Mouse (Mus musculus) limb, embryonic 13.5 days (tissue): ENCODE data around the gene Lrrk2. TPM values are rescaled to one million over a fixed set of nuclear protein-coding genes. Genes with fewer than 3 reads are reported as not detected.
A peak's percentile ranks its signal among the peaks of the same experiment; 100 is the strongest.
"Not testable (repeated sequence)": the region's sequence is repeated elsewhere in the genome, so short reads cannot be mapped to it uniquely, and the experiment has no call there.

Source experiments
- ATAC-seq: fragments of 200-750 bp; cut with Nextera tagmentation; 2 replicates; pipeline ENCODE4 v1.8.0; 2017; ENCODE audit warnings: low read depth, moderate number of reproducible peaks, moderate TSS enrichment; ENCODE audit not compliant: low FRiP score
- H3K27ac ChIP-seq: fragments of 300-500 bp; sonication (generic); 2 replicates; pipeline ENCODE4 v1.5.1; 2015; ENCODE audit warnings: inconsistent platforms, mild to moderate bottlenecking, moderate library complexity
- H3K27me3 ChIP-seq: fragments of 300-500 bp; sonication (generic); 2 replicates; pipeline ENCODE4 v1.6.1; 2015; ENCODE audit warnings: mild to moderate bottlenecking, inconsistent platforms
- H3K36me3 ChIP-seq: fragments of 300-500 bp; sonication (generic); 2 replicates; pipeline ENCODE4 v1.6.1; 2015; ENCODE audit warnings: inconsistent platforms, mild to moderate bottlenecking, moderate library complexity
- H3K4me1 ChIP-seq: fragments of 300-500 bp; sonication (generic); 2 replicates; pipeline ENCODE4 v1.6.1; 2015; ENCODE audit warnings: inconsistent platforms
- H3K4me2 ChIP-seq: fragments of 300-500 bp; sonication (generic); replicated peaks from 2 replicates; pipeline ENCODE4 v1.6.1; 2015; ENCODE audit warnings: inconsistent platforms, mild to moderate bottlenecking, moderate library complexity
- H3K4me3 ChIP-seq: fragments of 300-500 bp; sonication (generic); 2 replicates; pipeline ENCODE4 v1.5.1; 2015; ENCODE audit warnings: moderate library complexity, mild to moderate bottlenecking, inconsistent platforms
- H3K9ac ChIP-seq: fragments of 300-500 bp; sonication (generic); 2 replicates; pipeline ENCODE4 v1.6.1; 2015; ENCODE audit warnings: mild to moderate bottlenecking, inconsistent platforms
- H3K9me3 ChIP-seq: fragments of 300-500 bp; sonication (generic); 2 replicates; pipeline ENCODE4 v1.6.1; 2016; ENCODE audit warnings: inconsistent platforms
- WGBS: fragments of 180-500 bp; shearing (Covaris S2); methylation state at CpG from one replicate; pipeline ENCODE4 v1.1.7; 2015; 5-methylcytosine and 5-hydroxymethylcytosine counted together
- polyA plus RNA-seq: library from polyadenylated mRNA; unstranded; fragments of >200 nt; fragmentation: Nextera tagmentation; extraction: Ambion mirVana; gene quantifications from 2 replicates; pipeline ENCODE4 v1.2.1, GENCODE M21; 2015

Lrrk2 gene
- polyA plus RNA-seq, 1 experiment from 2014 or later = 6.2 TPM

DNA sequence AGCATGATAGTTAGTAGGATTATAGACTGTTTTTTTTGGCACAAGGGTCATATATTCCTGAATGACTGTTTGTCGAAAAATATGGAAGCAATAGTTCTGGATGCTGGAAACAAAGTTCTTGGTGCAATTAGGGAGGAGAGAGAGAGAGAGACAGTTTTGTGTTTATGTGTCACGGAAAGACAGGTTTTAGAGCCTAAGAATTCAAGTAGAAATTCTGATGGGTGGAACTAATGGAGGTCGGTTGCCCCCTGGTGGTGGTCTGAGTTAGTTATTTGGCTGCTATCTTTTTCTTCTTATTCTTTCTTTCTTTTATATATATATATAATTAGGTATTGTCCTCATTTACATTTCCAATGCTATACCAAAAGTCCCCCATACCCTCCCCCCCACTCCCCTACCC is 81.6 kb downstream of the Lrrk2 start:
- no peak for ATAC-seq
- Histone ChIP-seq H3K9ac (no peak overlapping the region), H3K4me1 (no peaks in the 10 kb centered on the region), H3K36me3 (peaks cover 8% of the 10 kb centered on the region), H3K27me3 (no peaks in the 10 kb centered on the region), H3K27ac (no peak overlapping the region), H3K4me3 (no peak overlapping the region), H3K4me2 (no peak overlapping the region), H3K9me3 (no peaks in the 10 kb centered on the region)
- whole genome bisulfite sequencing = 20% methylated on average over 3 of the region's 3 CpGs

DNA sequence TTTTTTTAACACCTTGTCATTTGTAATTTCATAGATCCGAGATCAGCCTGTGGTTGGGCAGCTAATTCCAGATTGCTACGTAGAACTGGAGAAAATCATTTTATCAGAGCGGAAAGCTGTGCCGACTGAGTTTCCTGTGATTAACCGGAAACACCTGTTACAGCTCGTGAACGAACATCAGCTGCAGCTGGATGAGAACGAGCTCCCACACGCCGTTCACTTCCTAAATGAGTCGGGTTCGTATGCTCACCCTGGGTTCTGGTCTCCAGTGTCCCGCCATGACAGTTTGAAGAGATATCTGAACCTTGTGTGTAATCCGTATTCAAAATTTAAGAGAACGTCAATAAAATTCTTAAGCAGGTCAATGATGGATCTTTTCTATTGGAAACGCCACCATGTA is 82.8 kb downstream of the Lrrk2 start:
- Histone ChIP-seq H3K9me3 (no peaks in the 10 kb centered on the region), H3K4me1 (no peaks in the 10 kb centered on the region), H3K27me3 (no peaks in the 10 kb centered on the region), H3K9ac (no peak overlapping the region), H3K4me3 (no peak overlapping the region), H3K27ac (no peak overlapping the region), H3K4me2 (no peak overlapping the region), H3K36me3 (0 out of 2 replicates have a peak, but pooled peaks cover 2% of the 10 kb centered on the region)
- no peak for ATAC-seq
- 25% methylated on average over 16 of the region's 16 CpGs for WGBS

DNA sequence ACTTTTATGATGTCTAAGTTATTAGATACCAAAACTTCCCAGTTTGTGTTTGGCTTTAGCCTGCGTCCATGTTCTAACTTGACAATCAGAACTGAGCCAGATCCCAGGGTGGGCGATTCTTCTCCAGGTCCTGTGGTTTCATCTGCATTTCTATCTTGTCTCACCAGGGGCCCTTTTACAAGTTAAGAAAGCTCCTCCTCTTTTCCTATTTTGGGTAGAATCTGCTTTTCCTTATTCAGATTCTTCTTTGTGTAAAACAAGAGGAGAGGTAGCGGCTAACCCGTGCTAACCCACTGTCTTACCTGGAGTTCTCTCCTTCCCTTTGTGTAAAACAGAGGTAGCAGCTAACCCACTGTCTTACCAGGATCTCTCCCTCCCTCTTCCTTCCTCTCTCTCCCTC is 99.1 kb downstream of the Lrrk2 start:
- H3K4me2 ChIP-seq = no peak overlapping the region
- WGBS = 51% methylated on average over 4 of the region's 4 CpGs
- no peak overlapping the region for H3K27ac ChIP-seq
- H3K4me1 ChIP-seq = no peaks in the 10 kb centered on the region
- H3K36me3 ChIP-seq = peaks cover 4% of the 10 kb centered on the region; the same call in 1 of the 2 replicates
- H3K27me3 ChIP-seq = no peaks in the 10 kb centered on the region
- no peaks in the 10 kb centered on the region for H3K9me3 ChIP-seq
- no peak overlapping the region for H3K9ac ChIP-seq
- no peak overlapping the region for H3K4me3 ChIP-seq
- ATAC-seq = no peak

DNA sequence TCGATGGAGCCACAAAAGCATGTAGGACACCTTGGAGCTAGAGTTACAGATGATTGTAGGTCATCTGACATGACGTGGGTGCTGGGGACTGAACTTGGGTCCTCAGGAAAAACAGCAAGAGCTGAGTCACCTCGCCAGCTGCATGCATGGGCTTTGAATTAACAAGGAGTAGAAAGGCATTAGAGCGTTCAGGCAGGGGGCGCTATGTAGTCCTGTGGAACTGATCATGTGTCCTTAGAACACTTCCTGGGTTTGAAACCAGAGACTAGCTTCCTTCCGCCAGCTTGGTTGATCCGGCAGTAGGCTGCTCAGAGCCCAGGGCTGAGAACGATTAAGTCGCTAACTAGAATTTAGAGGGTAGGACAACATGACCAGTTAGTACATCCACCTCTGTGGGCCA is 106.2 kb downstream of the Lrrk2 start:
- H3K9ac ChIP-seq = no peak overlapping the region
- H3K27me3 ChIP-seq = no peaks in the 10 kb centered on the region
- H3K9me3 ChIP-seq = no peaks in the 10 kb centered on the region
- H3K27ac ChIP-seq = no peak overlapping the region
- 93% methylated on average over 9 of the region's 9 CpGs for WGBS
- no peak overlapping the region for H3K4me3 ChIP-seq
- 0 out of 2 replicates have a peak, but pooled peaks cover 6% of the 10 kb centered on the region for H3K4me1 ChIP-seq
- peaks cover 9% of the 10 kb centered on the region; the same call in 1 of the 2 replicates for H3K36me3 ChIP-seq
- no peak overlapping the region for H3K4me2 ChIP-seq
- ATAC-seq = no peak

DNA sequence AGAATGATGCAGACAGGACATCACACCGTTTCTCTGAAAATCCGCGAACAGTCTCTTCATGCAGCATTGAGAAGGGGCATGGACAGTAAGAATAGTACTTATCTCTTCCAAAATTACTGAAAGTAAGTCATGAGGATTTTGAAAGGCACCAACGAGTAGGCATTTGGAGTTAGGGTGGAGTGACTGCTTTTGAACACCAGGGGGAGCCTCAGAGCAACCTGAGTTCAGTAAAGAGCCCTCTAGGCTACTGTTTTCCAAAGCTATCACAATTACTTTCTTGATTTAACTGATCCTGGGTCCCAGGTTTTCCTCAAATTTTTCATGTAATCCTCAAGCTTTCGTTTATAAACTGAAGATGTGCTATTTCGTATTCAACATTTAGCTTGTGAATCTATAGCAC is 108.2 kb downstream of the Lrrk2 start:
- H3K4me2 ChIP-seq = no peak overlapping the region
- H3K36me3 ChIP-seq = peaks cover 9% of the 10 kb centered on the region; the same call in 1 of the 2 replicates
- 28% methylated on average over 6 of the region's 6 CpGs for WGBS
- 0 out of 2 replicates have a peak, but pooled peaks cover 6% of the 10 kb centered on the region for H3K4me1 ChIP-seq
- H3K27me3 ChIP-seq = no peaks in the 10 kb centered on the region
- H3K27ac ChIP-seq = no peak overlapping the region
- H3K9ac ChIP-seq = no peak overlapping the region
- H3K4me3 ChIP-seq = no peak overlapping the region
- H3K9me3 ChIP-seq = no peaks in the 10 kb centered on the region
- no peak for ATAC-seq

DNA sequence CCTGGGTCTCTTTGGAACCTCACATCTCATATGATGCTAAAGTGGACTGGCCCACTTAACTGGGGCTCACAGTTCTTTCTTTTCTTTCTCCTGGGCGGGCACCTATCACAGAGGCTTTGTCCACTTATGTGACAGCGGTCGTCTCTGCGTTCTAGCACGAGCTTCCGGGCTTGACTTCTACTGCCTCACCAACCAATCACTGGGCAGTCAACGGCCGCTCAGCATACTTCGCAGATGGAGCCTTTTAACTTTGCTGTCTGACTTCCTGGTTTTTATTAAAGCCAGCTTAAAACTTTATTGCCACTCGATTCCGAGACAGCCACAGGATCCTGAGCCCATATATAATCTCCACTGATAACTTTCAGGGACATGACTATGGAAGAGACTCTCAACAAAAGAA is 115.4 kb downstream of the Lrrk2 start:
- Histone ChIP-seq H3K4me3 (no peak overlapping the region; the same call in 1 of the 2 replicates), H3K9me3 (no peaks in the 10 kb centered on the region), H3K27me3 (no peaks in the 10 kb centered on the region), H3K27ac (no peak overlapping the region), H3K36me3 (peaks cover 3% of the 10 kb centered on the region; the same call in 1 of the 2 replicates), H3K9ac (no peak overlapping the region), H3K4me1 (peaks cover 8% of the 10 kb centered on the region; the same call in 1 of the 2 replicates), H3K4me2 (peak overlapping the region; percentile 51)
- 17% methylated on average over 11 of the region's 11 CpGs for WGBS
- ATAC-seq = peak; percentile 66

DNA sequence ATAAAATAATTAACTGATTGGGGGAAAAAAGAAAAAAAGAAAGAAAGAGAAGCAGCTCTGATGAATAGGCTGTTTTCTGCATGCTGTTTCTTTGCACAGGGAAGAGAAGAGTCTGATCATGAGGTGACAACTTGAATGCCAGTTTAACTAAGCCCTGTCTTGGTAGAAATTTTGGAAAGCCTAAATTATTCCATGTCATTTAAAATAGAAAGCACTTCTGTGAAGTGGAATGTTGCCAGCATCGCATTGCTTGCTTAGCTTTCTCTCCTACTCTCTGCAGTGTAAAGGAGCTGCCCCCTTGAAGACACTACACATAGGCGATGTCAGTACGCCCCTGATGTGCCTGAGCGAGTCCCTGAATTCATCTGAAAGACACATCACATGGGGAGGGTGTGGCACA is 133.5 kb downstream of the Lrrk2 start:
- Histone ChIP-seq H3K27ac (no peak overlapping the region), H3K4me2 (no peak overlapping the region), H3K4me3 (no peak overlapping the region), H3K9ac (no peak overlapping the region), H3K4me1 (no peaks in the 10 kb centered on the region), H3K36me3 (peaks cover 3% of the 10 kb centered on the region; the same call in 1 of the 2 replicates), H3K27me3 (no peaks in the 10 kb centered on the region), H3K9me3 (no peaks in the 10 kb centered on the region)
- 92% methylated on average over 4 of the region's 4 CpGs for WGBS
- no peak for ATAC-seq

DNA sequence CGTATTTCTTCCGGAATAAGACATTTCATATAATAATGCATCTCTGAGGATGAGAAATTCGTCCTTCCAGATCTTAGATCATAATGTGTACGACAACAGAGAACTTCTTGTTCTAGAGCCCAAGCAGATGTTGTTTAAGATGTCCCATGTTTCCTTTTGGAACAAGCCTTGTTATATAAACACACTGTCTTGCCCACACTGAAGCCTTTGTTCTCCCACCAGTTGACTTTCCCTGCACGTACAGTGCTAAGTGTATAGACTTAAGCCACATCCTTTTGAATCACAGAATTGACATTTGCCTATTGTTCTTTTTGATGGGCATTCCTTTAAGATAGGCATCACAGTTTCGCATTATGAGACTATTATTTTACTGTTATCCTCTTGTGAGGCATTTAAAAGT is 162.3 kb downstream of the Lrrk2 start:
- Histone ChIP-seq H3K27me3 (no peaks in the 10 kb centered on the region), H3K4me1 (no peaks in the 10 kb centered on the region), H3K36me3 (no peaks in the 10 kb centered on the region), H3K27ac (no peak overlapping the region), H3K4me2 (no peak overlapping the region), H3K9me3 (no peaks in the 10 kb centered on the region), H3K9ac (no peak overlapping the region), H3K4me3 (no peak overlapping the region)
- 88% methylated on average over 6 of the region's 6 CpGs for WGBS
- ATAC-seq = no peak

DNA sequence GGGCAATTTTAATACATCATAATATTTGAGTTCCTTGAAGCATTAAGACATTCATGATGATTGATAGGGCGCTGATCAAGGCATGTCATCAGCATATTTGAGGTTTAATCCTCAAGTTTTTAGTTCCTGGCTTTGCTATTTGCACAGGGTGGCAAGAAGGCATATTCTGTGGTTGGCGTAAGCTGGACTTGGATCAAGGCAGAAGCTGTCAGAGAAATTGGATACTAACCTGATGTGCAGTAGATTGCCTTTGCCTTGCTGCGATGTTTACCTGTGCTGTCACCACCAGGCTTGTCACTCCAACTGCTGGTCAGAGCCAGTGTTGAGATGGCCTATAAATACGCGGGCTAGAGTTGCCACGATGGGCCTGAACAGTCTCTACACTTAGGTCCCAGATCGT is 165.0 kb downstream of the Lrrk2 start, which contains the start of gene Smgc:
Smgc (plus strand) TSS at position 301 of the 400 bp plus-strand sequence.
- WGBS = 86% methylated on average over 7 of the region's 7 CpGs
- no peak within 1 kb of the TSS for H3K27ac ChIP-seq
- H3K4me3 ChIP-seq = no peak within 1 kb of the TSS
- H3K36me3 ChIP-seq = no peaks in the 10 kb centered on the region
- H3K4me1 ChIP-seq = no peaks in the 10 kb centered on the region
- no peak for ATAC-seq
- H3K9ac ChIP-seq = no peak within 1 kb of the TSS
- no peaks in the 10 kb centered on the region for H3K27me3 ChIP-seq
- no peak within 1 kb of the TSS for H3K4me2 ChIP-seq
- no peaks in the 10 kb centered on the region for H3K9me3 ChIP-seq

DNA sequence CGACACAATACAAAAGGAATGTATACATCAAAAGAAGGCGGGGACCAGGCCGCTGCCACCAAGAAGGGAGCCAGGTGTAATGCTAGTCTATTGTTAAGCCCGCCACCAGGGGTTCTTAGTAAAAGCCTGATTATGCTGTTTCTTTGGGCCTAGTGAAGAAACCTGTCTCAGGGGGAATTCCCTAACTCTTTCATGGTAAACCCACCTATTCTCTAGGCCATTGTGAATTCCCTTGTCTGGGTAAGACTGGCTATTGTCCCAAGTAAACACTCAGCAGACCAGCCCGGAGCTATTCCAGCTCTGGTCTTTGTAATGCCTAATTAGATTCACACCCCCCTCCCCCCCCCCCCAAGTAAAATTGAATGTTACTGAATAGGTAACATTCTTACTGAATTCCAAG is 191.2 kb downstream of the Lrrk2 start:
- not testable (repeated sequence) for H3K4me1 ChIP-seq, H3K4me3 ChIP-seq, ATAC-seq, H3K36me3 ChIP-seq, H3K27ac ChIP-seq, H3K9ac ChIP-seq, H3K9me3 ChIP-seq, H3K4me2 ChIP-seq, H3K27me3 ChIP-seq
- 43% methylated on average over 5 of the region's 5 CpGs for WGBS

Other genes starting within 250 kb of the Lrrk2 start
- 2.0 and 2.2 TPM in 2 replicates for gene Slc2a13, start 99.9 kb upstream of the Lrrk2 start, polyA plus RNA-seq
- gene Smgc, start 165.1 kb downstream of the Lrrk2 start, polyA plus RNA-seq = not detected in 2 replicates